Mouse (Mus musculus): ENCODE results near the gene Akap13. TPM values are rescaled to one million over a fixed set of nuclear protein-coding genes. Genes with fewer than 3 reads are reported as not detected.

Akap13 gene
- polyA plus RNA-seq, 1 experiment, result 5.4 TPM

DNA sequence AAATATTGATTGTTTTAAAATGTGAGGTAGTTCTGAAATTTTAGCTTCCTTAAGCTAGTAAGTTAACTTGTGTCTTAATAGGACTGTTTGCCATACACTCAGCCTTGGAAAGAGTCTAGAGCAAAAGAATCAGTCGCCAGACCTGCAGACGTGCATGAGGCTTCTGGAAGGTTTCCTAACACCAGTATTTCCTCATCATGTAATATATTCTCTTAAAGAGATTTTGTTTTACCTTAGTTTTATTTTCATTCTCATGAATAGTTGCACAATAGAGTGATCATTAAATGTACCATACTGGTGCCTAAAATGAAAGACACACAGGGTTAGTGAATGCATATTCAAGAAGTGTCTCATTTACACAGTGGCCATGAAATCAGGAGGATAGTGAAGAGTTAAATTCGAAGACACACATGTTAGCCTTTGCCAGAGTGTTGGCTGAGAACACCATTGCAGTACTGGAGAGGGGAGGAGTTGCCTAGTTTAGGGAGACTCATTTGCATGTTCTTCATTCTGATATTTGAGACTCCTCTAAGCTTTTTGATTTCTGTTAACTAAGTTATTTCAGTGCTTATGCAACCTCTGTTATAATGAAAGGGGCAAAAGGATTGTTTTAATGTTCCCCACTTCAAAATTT lies 198.5 kb downstream of the Akap13 start:
- Histone ChIP-seq H3K4me1 (ENCODE audit: control insufficient read depth, insufficient read depth, low read length) (no peaks in the 10 kb centered on the region), H3K27ac (ENCODE audit: insufficient read depth, low read length) (no peak overlapping the region), H3K27me3 (ENCODE audit: control insufficient read depth, insufficient read depth, low read length) (no peaks in the 10 kb centered on the region), H3K4me3 (replicated peaks; ENCODE audit: insufficient read depth, low read depth, low read length) (no peak overlapping the region)
- WGBS, result 21% methylated on average over 3 of the region's 3 CpGs
- DNase-seq, result no peak
- TF ChIP-seq POLR2A (IDR thresholded peaks at IDR 0.05; ENCODE audit: borderline replicate concordance, insufficient read depth, low read length) (no peak), CTCF (IDR thresholded peaks at IDR 0.05; ENCODE audit: borderline replicate concordance, insufficient read depth, low read depth, low read length) (no peak)

DNA sequence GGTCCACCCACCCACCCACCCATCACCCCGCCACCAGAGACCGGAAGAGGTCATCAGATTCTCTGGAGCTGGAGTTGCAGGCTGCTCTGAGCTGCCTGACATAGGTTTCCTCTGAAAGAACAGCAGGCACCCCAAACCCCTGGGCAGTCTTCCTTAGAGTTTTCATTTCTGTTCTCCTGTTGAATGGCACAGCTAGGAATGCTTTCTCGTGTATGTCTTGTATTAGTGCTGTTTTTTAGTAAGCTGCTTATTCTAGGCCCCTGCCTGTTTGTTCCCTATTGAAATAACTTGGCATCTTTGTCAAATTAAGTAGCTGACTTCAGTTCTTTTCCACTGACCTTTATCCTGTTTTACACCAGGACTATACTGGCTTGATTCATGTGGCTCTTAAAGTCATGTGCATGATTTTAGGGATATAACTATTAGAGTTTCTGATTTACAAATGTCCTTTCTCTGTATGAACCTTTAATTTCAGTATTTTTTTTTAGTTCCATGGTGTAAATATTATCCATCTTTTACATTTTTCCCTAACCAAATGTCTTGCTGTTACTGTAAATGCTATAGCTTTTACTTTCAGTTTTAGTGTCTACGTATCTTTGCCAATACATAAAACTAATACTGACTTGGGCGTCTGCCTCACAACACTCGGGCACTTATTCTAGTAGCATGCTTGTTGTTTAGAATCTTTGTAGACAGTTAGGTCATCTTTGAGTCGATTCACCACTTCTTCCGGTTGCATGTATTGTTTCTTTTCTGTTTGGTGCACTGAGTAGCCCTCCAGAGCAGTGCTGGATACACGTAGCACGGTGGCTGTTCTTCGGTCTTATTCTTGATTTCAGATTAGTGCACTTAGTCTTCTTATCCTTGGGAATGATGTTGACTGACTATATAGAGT lies 200.1 kb downstream of the Akap13 start:
- no peaks in the 10 kb centered on the region for H3K4me1 ChIP-seq (ENCODE audit: control insufficient read depth, insufficient read depth, low read length)
- no peak for DNase-seq
- TF ChIP-seq POLR2A (IDR thresholded peaks at IDR 0.05; ENCODE audit: borderline replicate concordance, insufficient read depth, low read length) (no peak), CTCF (IDR thresholded peaks at IDR 0.05; ENCODE audit: borderline replicate concordance, insufficient read depth, low read depth, low read length) (no peak)
- H3K27ac ChIP-seq (ENCODE audit: insufficient read depth, low read length), result no peak overlapping the region
- no peak overlapping the region for H3K4me3 ChIP-seq (replicated peaks; ENCODE audit: insufficient read depth, low read depth, low read length)
- WGBS, result 79% methylated on average over 11 of the region's 11 CpGs
- no peaks in the 10 kb centered on the region for H3K27me3 ChIP-seq (ENCODE audit: control insufficient read depth, insufficient read depth, low read length)

DNA sequence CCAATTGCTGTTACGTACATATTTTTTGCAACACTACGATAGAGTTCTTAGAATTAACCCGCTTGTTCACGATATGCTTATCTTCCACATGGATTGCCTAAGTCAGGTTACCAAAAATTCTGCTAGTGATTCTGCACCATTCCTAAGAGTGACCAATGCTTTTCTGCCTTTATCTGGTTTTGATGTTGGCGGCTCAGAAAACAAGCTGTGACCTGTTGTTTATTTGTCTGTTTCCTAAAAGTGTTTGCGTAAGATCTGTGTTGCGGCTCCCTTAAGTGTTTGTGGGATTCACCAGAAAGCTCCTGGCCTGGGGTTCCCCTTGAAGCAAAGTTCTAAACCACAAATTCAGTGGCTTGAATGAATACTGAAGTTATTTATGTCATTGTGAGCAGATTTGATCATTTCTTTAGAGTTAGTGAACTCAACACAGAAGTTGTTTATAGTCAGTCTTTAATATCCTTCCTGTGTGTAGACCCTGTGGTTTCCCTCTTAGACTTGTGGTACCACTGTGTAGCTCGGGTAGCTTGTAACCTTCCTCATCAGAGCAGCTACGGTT lies 201.0 kb downstream of the Akap13 start:
- no peaks in the 10 kb centered on the region for H3K27me3 ChIP-seq (ENCODE audit: control insufficient read depth, insufficient read depth, low read length)
- TF ChIP-seq POLR2A (IDR thresholded peaks at IDR 0.05; ENCODE audit: borderline replicate concordance, insufficient read depth, low read length), result no peak
- TF ChIP-seq CTCF (IDR thresholded peaks at IDR 0.05; ENCODE audit: borderline replicate concordance, insufficient read depth, low read depth, low read length), result no peak
- no peak for DNase-seq
- no peak overlapping the region for H3K27ac ChIP-seq (ENCODE audit: insufficient read depth, low read length)
- 96% methylated on average over 9 of the region's 9 CpGs for WGBS
- no peaks in the 10 kb centered on the region for H3K4me1 ChIP-seq (ENCODE audit: control insufficient read depth, insufficient read depth, low read length)
- H3K4me3 ChIP-seq (replicated peaks; ENCODE audit: insufficient read depth, low read depth, low read length), result no peak overlapping the region

DNA sequence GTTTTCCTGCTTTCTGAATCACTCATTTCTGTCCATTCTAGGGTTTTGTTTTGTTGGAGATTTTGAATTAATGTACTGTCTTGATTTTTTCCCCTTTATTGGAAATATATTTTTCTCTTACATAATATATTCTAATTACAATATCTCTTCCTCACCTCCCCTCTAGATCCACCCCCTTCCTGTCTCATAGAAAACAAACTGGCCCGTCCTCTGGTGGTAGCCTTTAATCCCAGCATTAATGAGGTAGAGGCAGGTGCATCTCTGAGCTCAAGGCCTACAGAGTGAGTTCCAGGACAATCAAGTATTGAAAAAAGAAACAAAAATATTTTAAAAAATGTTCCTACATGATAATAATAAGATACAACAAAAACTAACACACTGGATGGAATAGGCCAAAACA lies 201.6 kb downstream of the Akap13 start:
- no peak overlapping the region for H3K27ac ChIP-seq (ENCODE audit: insufficient read depth, low read length)
- 90% methylated on average over 1 of the region's 1 CpGs for WGBS
- DNase-seq, result no peak

DNA sequence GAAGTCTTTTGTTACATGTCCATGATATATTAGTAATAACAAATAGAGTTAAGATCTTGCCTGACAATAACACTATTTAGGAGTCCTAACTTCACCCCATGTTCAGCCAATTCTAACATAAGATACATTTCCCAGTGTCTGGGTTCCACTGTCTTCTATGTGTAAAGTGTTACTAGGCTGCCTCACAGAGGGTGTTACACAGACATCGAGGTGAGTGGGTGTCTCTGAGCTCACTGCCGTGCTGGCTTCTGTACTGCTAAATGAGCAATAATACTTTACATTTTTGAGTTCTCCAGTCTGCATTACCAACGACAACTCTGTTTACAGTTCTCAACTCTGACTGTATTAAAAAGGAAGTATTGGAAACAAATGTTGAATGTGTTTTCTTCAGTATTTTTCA lies 209.1 kb downstream of the Akap13 start:
- Histone ChIP-seq H3K4me1 (ENCODE audit: control insufficient read depth, insufficient read depth, low read length) (no peaks in the 10 kb centered on the region), H3K27me3 (ENCODE audit: control insufficient read depth, insufficient read depth, low read length) (no peaks in the 10 kb centered on the region), H3K4me3 (replicated peaks; ENCODE audit: insufficient read depth, low read depth, low read length) (no peak overlapping the region), H3K27ac (ENCODE audit: insufficient read depth, low read length) (no peak overlapping the region)
- DNase-seq, result no peak
- 85% methylated on average over 3 of the region's 3 CpGs for WGBS
- TF ChIP-seq CTCF (IDR thresholded peaks at IDR 0.05; ENCODE audit: borderline replicate concordance, insufficient read depth, low read depth, low read length) (no peak), POLR2A (IDR thresholded peaks at IDR 0.05; ENCODE audit: borderline replicate concordance, insufficient read depth, low read length) (no peak)

More for the DNA sequence above, 201.6 kb downstream of the Akap13 start:
- TF ChIP-seq POLR2A (IDR thresholded peaks at IDR 0.05; ENCODE audit: borderline replicate concordance, insufficient read depth, low read length) (no peak), CTCF (IDR thresholded peaks at IDR 0.05; ENCODE audit: borderline replicate concordance, insufficient read depth, low read depth, low read length) (no peak)
- no peaks in the 10 kb centered on the region for H3K4me1 ChIP-seq (ENCODE audit: control insufficient read depth, insufficient read depth, low read length)
- no peak overlapping the region for H3K4me3 ChIP-seq (replicated peaks; ENCODE audit: insufficient read depth, low read depth, low read length)
- H3K27me3 ChIP-seq (ENCODE audit: control insufficient read depth, insufficient read depth, low read length), result no peaks in the 10 kb centered on the region

DNA sequence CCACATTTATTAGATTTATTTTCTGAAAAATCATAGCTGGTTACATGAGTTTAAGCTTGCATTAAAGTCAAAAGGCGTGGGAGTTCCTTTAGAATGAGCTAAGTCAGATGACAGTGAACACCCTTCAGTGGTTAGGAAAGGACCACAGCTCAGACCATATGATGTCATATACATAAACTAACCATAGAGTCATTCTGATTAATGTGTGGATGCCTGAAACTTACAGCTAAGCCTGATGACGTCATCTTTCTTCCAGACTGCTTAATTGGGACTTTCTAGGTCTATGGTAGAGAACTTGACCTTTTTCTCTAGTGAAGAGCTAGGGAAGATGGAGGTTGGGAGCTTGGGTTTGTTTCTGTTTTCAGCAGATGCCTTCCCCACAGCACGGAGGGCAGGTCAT lies 211.6 kb downstream of the Akap13 start:
- 95% methylated on average over 3 of the region's 3 CpGs for WGBS
- DNase-seq, result no peak
- no peak overlapping the region for H3K4me3 ChIP-seq (replicated peaks; ENCODE audit: insufficient read depth, low read depth, low read length)
- no peaks in the 10 kb centered on the region for H3K4me1 ChIP-seq (ENCODE audit: control insufficient read depth, insufficient read depth, low read length)
- H3K27me3 ChIP-seq (ENCODE audit: control insufficient read depth, insufficient read depth, low read length), result no peaks in the 10 kb centered on the region
- H3K27ac ChIP-seq (ENCODE audit: insufficient read depth, low read length), result no peak overlapping the region
- TF ChIP-seq CTCF (IDR thresholded peaks at IDR 0.05; ENCODE audit: borderline replicate concordance, insufficient read depth, low read depth, low read length) (no peak), POLR2A (IDR thresholded peaks at IDR 0.05; ENCODE audit: borderline replicate concordance, insufficient read depth, low read length) (no peak)

DNA sequence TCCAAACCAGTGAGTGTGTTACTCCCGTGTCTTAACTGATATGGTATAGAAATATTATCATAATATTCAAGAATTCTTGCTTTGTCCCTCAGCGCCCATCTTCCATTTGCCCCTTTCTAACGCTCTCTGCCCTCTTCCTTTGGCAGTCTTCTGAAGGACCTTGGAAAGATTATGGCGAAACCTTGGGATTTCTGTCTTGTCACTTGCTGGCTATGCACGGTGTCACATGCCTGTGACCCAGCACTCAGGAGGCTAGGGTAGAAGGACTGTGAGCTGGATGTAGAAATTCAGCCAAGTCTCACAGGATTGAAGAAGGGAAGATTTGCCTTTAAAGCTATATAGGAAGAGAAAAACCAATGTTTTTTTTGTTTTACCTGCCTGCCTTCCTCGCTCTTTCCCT lies 212.2 kb downstream of the Akap13 start:
- no peak for TF ChIP-seq CTCF (IDR thresholded peaks at IDR 0.05; ENCODE audit: borderline replicate concordance, insufficient read depth, low read depth, low read length)
- no peak for TF ChIP-seq POLR2A (IDR thresholded peaks at IDR 0.05; ENCODE audit: borderline replicate concordance, insufficient read depth, low read length)
- Histone ChIP-seq H3K4me3 (replicated peaks; ENCODE audit: insufficient read depth, low read depth, low read length) (no peak overlapping the region), H3K27me3 (ENCODE audit: control insufficient read depth, insufficient read depth, low read length) (no peaks in the 10 kb centered on the region), H3K4me1 (ENCODE audit: control insufficient read depth, insufficient read depth, low read length) (no peaks in the 10 kb centered on the region), H3K27ac (ENCODE audit: insufficient read depth, low read length) (no peak overlapping the region)
- 97% methylated on average over 6 of the region's 6 CpGs for WGBS
- DNase-seq, result no peak

Measured in cerebellum, adult 2 months (tissue).